Mouse (Mus musculus): Measurements from ENCODE around the gene Mad2l1. TPM values are rescaled to one million over a fixed set of nuclear protein-coding genes. Genes with fewer than 3 reads are reported as not detected.
A peak's percentile ranks its signal among the peaks of the same experiment; 100 is the strongest.

Gene Mad2l1
- total RNA-seq (2012; rRNA removed) (54.3 and 68.5 TPM in 2 replicates), total RNA-seq (2014; rRNA removed) (160 and 168 TPM in 2 replicates), polyA plus RNA-seq (2012; ENCODE audit: insufficient read length, low read depth) (128 and 131 TPM in 2 replicates)

GRCm38 (mm10) chr6:66535028-66535862, at the start of gene Mad2l1:
Mad2l1 (plus strand) TSS chr6:66535390.
- Histone ChIP-seq H3K9me3 (replicated peaks; ENCODE audit: low read length) (no peaks in the 10 kb centered on the region), H3K27ac (ENCODE audit: insufficient read depth, low read depth) (peak within 1 kb of the TSS; percentile 73), H3K4me3 (replicated peaks in 1 of 3; ENCODE audit: low read depth in 2 of 3, low read length in 2 of 3, poor library complexity in 1 of 3) (peak within 1 kb of the TSS; percentile 80 to 92 (median 82)), H3K36me3 (replicated peaks in 1 of 2; ENCODE audit: control insufficient read depth in 1 of 2, insufficient read depth in 1 of 2, low read length in 1 of 2) (peaks cover 9 to 19% of the 10 kb centered on the region in 2 experiments), H3K79me2 (replicated peaks; ENCODE audit: control insufficient read depth, extremely low read depth, insufficient read depth, poor library complexity, severe bottlenecking) (peaks cover 21% of the 10 kb centered on the region), H3K27me3 (replicated peaks) (no peaks in the 10 kb centered on the region), H3K4me2 (ENCODE audit: insufficient read depth, low read depth, poor library complexity, severe bottlenecking) (peak within 1 kb of the TSS; percentile 98), H3K4me1 (ENCODE audit: control insufficient read depth in 1 of 2, insufficient read depth in 2 of 2) (peaks cover 0 to 12% of the 10 kb centered on the region in 2 experiments; a peak in 2 of 4 replicates), H3K9ac (ENCODE audit: insufficient read depth, low read depth) (peak within 1 kb of the TSS; percentile 41)
- peak; percentile 100 for DNase-seq (ENCODE audit: extremely low read depth)
- in situ Hi-C loops (cut with MboI; ENCODE audit: low pct_ligation_motif_present, low pct_unique_long_range_greater_than_20kb, low sequenced_read_pairs) (loop anchor here (25.0 kb wide), 1 partner anchor 873 kb away; the partner anchor contains the start of gene Ndnf), dilution Hi-C loops (cut with MboI; ENCODE audit: extremely low pct_ligation_motif_present, extremely low pct_unique_long_range_greater_than_20kb, low sequenced_read_pairs) (no loop called here)
- TF ChIP-seq GABPA (IDR thresholded peaks at IDR 0.05; ENCODE audit: insufficient replicate concordance, low read depth, low read length) (no peak), JUN (IDR thresholded peaks at IDR 0.05; ENCODE audit: insufficient read depth, low read depth, low read length) (no peak), MAFK (IDR thresholded peaks at IDR 0.05; ENCODE audit: insufficient replicate concordance, low read length) (no peak), EP300 (IDR thresholded peaks at IDR 0.05; ENCODE audit: low read length) (no peak), UBTF (IDR thresholded peaks at IDR 0.05; ENCODE audit: low read depth, low read length) (no peak; the same call in 1 of the 2 replicates), HCFC1 (IDR thresholded peaks at IDR 0.05; ENCODE audit: low read depth, low read length) (peak; percentile 78), ETS1 (conservative IDR thresholded peaks at IDR 0.05; ENCODE audit: low read depth, low read length) (0 out of 2 replicates have a peak, but pooled peaks have one; percentile 9), POLR2AphosphoS2 (IDR thresholded peaks at IDR 0.05; ENCODE audit: low read depth, low read length) (peak; percentile 61; the same call in 1 of the 2 replicates), MAX (IDR thresholded peaks at IDR 0.05; ENCODE audit: low read length) (peak; percentile 57), KAT2A (IDR thresholded peaks at IDR 0.05; ENCODE audit: insufficient replicate concordance, low read length) (peak; percentile 73; the same call in 1 of the 2 replicates), NRF1 (IDR thresholded peaks at IDR 0.05; ENCODE audit: low read depth, low read length) (peak; percentile 91), CHD1 (IDR thresholded peaks at IDR 0.05; ENCODE audit: low read depth, low read length) (no peak), MEF2A (IDR thresholded peaks at IDR 0.05; ENCODE audit: borderline replicate concordance, low read depth, low read length) (peak; percentile 94), NELFE (IDR thresholded peaks at IDR 0.05; ENCODE audit: low read depth, low read length) (peak; percentile 91), BHLHE40 (IDR thresholded peaks at IDR 0.05; ENCODE audit: low read depth, low read length) (no peak), ZNF384 (IDR thresholded peaks at IDR 0.05; ENCODE audit: low read depth, low read length) (no peak), SIN3A (IDR thresholded peaks at IDR 0.05; ENCODE audit: low read length) (peak; percentile 93), E2F4 (IDR thresholded peaks at IDR 0.05; ENCODE audit: insufficient replicate concordance, low read depth, low read length) (peak; percentile 92; the same call in 1 of the 2 replicates), ELF1 (IDR thresholded peaks at IDR 0.05; ENCODE audit: low read depth, low read length) (peak; percentile 96), USF2 (conservative IDR thresholded peaks at IDR 0.05; ENCODE audit: low read depth, low read length) (no peak), MYC (IDR thresholded peaks at IDR 0.05; ENCODE audit: low read depth, low read length) (peak; percentile 23; the same call in 1 of the 2 replicates), TCF12 (IDR thresholded peaks at IDR 0.05; ENCODE audit: low read depth, low read length) (peak; percentile 77), ZMIZ1 (IDR thresholded peaks at IDR 0.05; ENCODE audit: low read depth, low read length) (peak; percentile 89), MXI1 (IDR thresholded peaks at IDR 0.05; ENCODE audit: low read depth, low read length) (peak; percentile 87), IRF4 (IDR thresholded peaks at IDR 0.05; ENCODE audit: low read depth, low read length) (peak; percentile 63), RAD21 (IDR thresholded peaks at IDR 0.05; ENCODE audit: low read depth, low read length) (no peak), MAZ (IDR thresholded peaks at IDR 0.05; ENCODE audit: low read depth, low read length) (no peak; the same call in 1 of the 2 replicates), PAX5 (IDR thresholded peaks at IDR 0.05; ENCODE audit: low read length) (no peak), CTCF (conservative IDR thresholded peaks at IDR 0.05 in 1 of 2, IDR thresholded peaks at IDR 0.05 in 1 of 2; ENCODE audit: low read depth in 2 of 2, low read length in 2 of 2) (no peak), POLR2A (IDR thresholded peaks at IDR 0.05; ENCODE audit: low read depth, low read length) (peak; percentile 92), TBP (conservative IDR thresholded peaks at IDR 0.05; ENCODE audit: low read depth, low read length) (0 out of 2 replicates have a peak, but pooled peaks have one; percentile 63), JUND (conservative IDR thresholded peaks at IDR 0.05; ENCODE audit: low read depth, low read length) (no peak), SMC3 (IDR thresholded peaks at IDR 0.05; ENCODE audit: low read depth, low read length) (no peak)
